Mouse (Mus musculus) liver, embryonic 14.5 days (tissue): ENCODE results near the gene Ppp2r5e.

ENCODE experiments used
- CTCF ChIP-seq: IDR thresholded peaks from 2 replicates; pipeline ENCODE4 v1.5.1; 2016; ENCODE audit warnings: antibody characterized with exemption, low read depth, control low read depth
- EP300 ChIP-seq: IDR thresholded peaks from 2 replicates; pipeline ENCODE4 v1.6.1; 2016; ENCODE audit warnings: antibody characterized with exemption, low read depth

DNA sequence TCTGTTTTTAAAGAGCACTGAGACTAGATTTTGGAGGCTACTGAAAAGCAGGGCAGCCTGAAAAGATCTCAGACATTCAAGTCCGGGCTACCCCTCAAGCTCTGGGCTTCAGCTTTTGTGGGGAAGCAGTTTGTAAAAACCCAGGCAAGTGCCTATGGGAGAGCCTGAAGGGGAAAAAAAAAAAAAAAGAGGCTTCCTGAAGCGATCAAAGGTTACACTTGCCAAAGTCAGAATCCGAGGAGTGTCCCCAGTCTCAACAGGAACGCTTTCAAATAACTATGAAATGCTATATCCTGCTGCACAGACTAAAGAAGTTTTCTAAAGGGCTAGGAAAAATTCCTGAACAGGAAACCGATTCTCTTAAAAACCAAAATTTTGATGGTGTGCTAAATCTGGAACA lies 128.9 kb downstream of the Ppp2r5e start:
- TF ChIP-seq CTCF (no peak), EP300 (no peak)
